Mouse (Mus musculus) stomach, embryonic 14.5 days (tissue): ENCODE results near the gene Pkdrej. TPM values are rescaled to one million over a fixed set of nuclear protein-coding genes. Genes with fewer than 3 reads are reported as not detected.
"Not testable (repeated sequence)": the region's sequence is repeated elsewhere in the genome, so short reads cannot be mapped to it uniquely, and the experiment has no call there.

ENCODE experiments used
- ATAC-seq: fragments of 200-750 bp; cut with Nextera tagmentation; 2 replicates; pipeline ENCODE4 v1.8.0; 2017; ENCODE audit warnings: low read depth, moderate TSS enrichment; ENCODE audit not compliant: insufficient number of reproducible peaks, insufficient read depth, low FRiP score
- H3K27ac ChIP-seq: fragments of 300-500 bp; sonication (generic); 2 replicates; pipeline ENCODE4 v1.5.1; 2014; ENCODE audit warnings: mild to moderate bottlenecking, low read length, moderate library complexity, mixed read lengths
- H3K27me3 ChIP-seq: fragments of 300-500 bp; sonication (generic); 2 replicates; pipeline ENCODE4 v1.6.1; 2014; ENCODE audit warnings: low read length, control low read depth, mixed read lengths; ENCODE audit not compliant: control insufficient read depth, insufficient read depth
- H3K36me3 ChIP-seq: fragments of 300-500 bp; sonication (generic); 2 replicates; pipeline ENCODE4 v1.6.1; 2014; ENCODE audit warnings: mild to moderate bottlenecking, control low read depth, low read length, moderate library complexity, mixed read lengths; ENCODE audit not compliant: control insufficient read depth, insufficient read depth
- H3K4me1 ChIP-seq: fragments of 300-500 bp; sonication (generic); 2 replicates; pipeline ENCODE4 v1.6.1; 2014; ENCODE audit warnings: low read length, control low read depth, mixed read lengths; ENCODE audit not compliant: control insufficient read depth, insufficient read depth
- H3K4me2 ChIP-seq: fragments of 300-500 bp; sonication (generic); replicated peaks from 2 replicates; pipeline ENCODE4 v1.6.1; 2014; ENCODE audit warnings: low read depth, low read length, control low read depth
- H3K4me3 ChIP-seq: fragments of 300-500 bp; sonication (generic); 2 replicates; pipeline ENCODE4 v1.5.1; 2014; ENCODE audit warnings: low read depth, low read length, control low read depth
- H3K9ac ChIP-seq: fragments of 300-500 bp; sonication (generic); replicated peaks from 2 replicates; pipeline ENCODE4 v1.6.1; 2014; ENCODE audit warnings: low read depth, mild to moderate bottlenecking, control low read depth, low read length, moderate library complexity, mixed read lengths
- H3K9me3 ChIP-seq: fragments of 300-500 bp; sonication (generic); 2 replicates; pipeline ENCODE4 v1.6.1; 2016; ENCODE audit warnings: low read depth, low read length, control low read depth; ENCODE audit not compliant: control insufficient read depth
- WGBS: fragments of 180-500 bp; shearing (Covaris S2); extraction: QIAGEN DNeasy Blood & Tissue Kit; methylation state at CpG from one replicate; pipeline ENCODE4 v1.1.7; 2014; 5-methylcytosine and 5-hydroxymethylcytosine counted together
- polyA plus RNA-seq: library from polyadenylated mRNA; unstranded; fragments of >200 nt; fragmentation: Nextera tagmentation; extraction: Ambion mirVana; gene quantifications from 2 replicates; pipeline ENCODE4 v1.2.1, GENCODE M21; 2014

Pkdrej gene
- polyA plus RNA-seq, 1 experiment from 2014 or later, result 0.20 TPM

GRCm38 (mm10) chr15:85786711-85787110 lies 34.8 kb downstream of the Pkdrej start:
- ATAC-seq, result no peak

GRCm38 (mm10) chr15:85784341-85784740 lies 37.2 kb downstream of the Pkdrej start:
- no peak overlapping the region for H3K4me2 ChIP-seq
- no peaks in the 10 kb centered on the region for H3K4me1 ChIP-seq
- no peak overlapping the region for H3K4me3 ChIP-seq
- no peaks in the 10 kb centered on the region for H3K36me3 ChIP-seq
- ATAC-seq, result no peak
- H3K27ac ChIP-seq, result no peak overlapping the region
- H3K9ac ChIP-seq, result no peak overlapping the region
- H3K9me3 ChIP-seq, result no peaks in the 10 kb centered on the region
- 95% methylated on average over 3 of the region's 3 CpGs for WGBS
- no peaks in the 10 kb centered on the region for H3K27me3 ChIP-seq

More at GRCm38 (mm10) chr15:85786711-85787110, 34.8 kb downstream of the Pkdrej start:
- Histone ChIP-seq H3K4me2 (no peak overlapping the region), H3K4me1 (no peaks in the 10 kb centered on the region), H3K9ac (no peak overlapping the region), H3K27me3 (no peaks in the 10 kb centered on the region), H3K9me3 (no peaks in the 10 kb centered on the region), H3K27ac (no peak overlapping the region), H3K36me3 (no peaks in the 10 kb centered on the region), H3K4me3 (no peak overlapping the region)
- 74% methylated on average over 5 of the region's 5 CpGs for WGBS

GRCm38 (mm10) chr15:85783146-85783545 lies 38.4 kb downstream of the Pkdrej start:
- Histone ChIP-seq H3K9ac (no peak overlapping the region), H3K4me1 (no peaks in the 10 kb centered on the region), H3K4me2 (no peak overlapping the region), H3K36me3 (no peaks in the 10 kb centered on the region), H3K9me3 (no peaks in the 10 kb centered on the region), H3K27me3 (no peaks in the 10 kb centered on the region), H3K27ac (no peak overlapping the region), H3K4me3 (no peak overlapping the region)
- WGBS, result 92% methylated on average over 4 of the region's 4 CpGs
- ATAC-seq, result no peak

- H3K27me3 ChIP-seq, H3K36me3 ChIP-seq, H3K4me1 ChIP-seq, H3K9ac ChIP-seq, H3K4me2 ChIP-seq, H3K9me3 ChIP-seq, H3K27ac ChIP-seq, ATAC-seq, H3K4me3 ChIP-seq: not testable (repeated sequence)
- 85% methylated on average over 6 of the region's 6 CpGs for WGBS
Observed at GRCm38 (mm10) chr15:85778891-85779290, 42.6 kb downstream of the Pkdrej start.

- Histone ChIP-seq H3K4me1 (no peaks in the 10 kb centered on the region), H3K4me2 (no peak overlapping the region), H3K36me3 (no peaks in the 10 kb centered on the region), H3K27ac (no peak overlapping the region), H3K9me3 (no peaks in the 10 kb centered on the region), H3K27me3 (no peaks in the 10 kb centered on the region), H3K4me3 (no peak overlapping the region), H3K9ac (no peak overlapping the region)
- ATAC-seq, result no peak
- WGBS, result 84% methylated on average over 5 of the region's 5 CpGs
Observed at GRCm38 (mm10) chr15:85776771-85777170, 44.8 kb downstream of the Pkdrej start.

- no peak for ATAC-seq
- no peaks in the 10 kb centered on the region for H3K9me3 ChIP-seq
- WGBS, result 69% methylated on average over 2 of the region's 2 CpGs
Observed at GRCm38 (mm10) chr15:85776241-85776640, 45.3 kb downstream of the Pkdrej start.

GRCm38 (mm10) chr15:85775001-85775400 lies 46.5 kb downstream of the Pkdrej start:
- no peaks in the 10 kb centered on the region for H3K4me1 ChIP-seq
- no peaks in the 10 kb centered on the region for H3K27me3 ChIP-seq
- H3K9me3 ChIP-seq, result no peaks in the 10 kb centered on the region
- H3K36me3 ChIP-seq, result no peaks in the 10 kb centered on the region
- no peak overlapping the region for H3K9ac ChIP-seq
- H3K27ac ChIP-seq, result no peak overlapping the region
- 84% methylated on average over 7 of the region's 7 CpGs for WGBS
- no peak for ATAC-seq
- no peak overlapping the region for H3K4me2 ChIP-seq
- no peak overlapping the region for H3K4me3 ChIP-seq

More at GRCm38 (mm10) chr15:85776241-85776640, 45.3 kb downstream of the Pkdrej start:
- Histone ChIP-seq H3K9ac (no peak overlapping the region), H3K36me3 (no peaks in the 10 kb centered on the region), H3K4me1 (no peaks in the 10 kb centered on the region), H3K27ac (no peak overlapping the region), H3K4me3 (no peak overlapping the region), H3K4me2 (no peak overlapping the region), H3K27me3 (no peaks in the 10 kb centered on the region)

GRCm38 (mm10) chr15:85774419-85774818 lies 47.1 kb downstream of the Pkdrej start:
- WGBS, result 85% methylated on average over 9 of the region's 9 CpGs
- no peaks in the 10 kb centered on the region for H3K4me1 ChIP-seq

GRCm38 (mm10) chr15:85772146-85772740 lies 49.3 kb downstream of the Pkdrej start:
- no peak for ATAC-seq
- 72% methylated on average over 11 of the region's 11 CpGs for WGBS
- Histone ChIP-seq H3K27ac (no peak overlapping the region), H3K4me2 (no peak overlapping the region), H3K36me3 (no peaks in the 10 kb centered on the region), H3K9me3 (no peaks in the 10 kb centered on the region), H3K4me3 (no peak overlapping the region), H3K27me3 (no peaks in the 10 kb centered on the region), H3K9ac (no peak overlapping the region), H3K4me1 (no peaks in the 10 kb centered on the region)

More at GRCm38 (mm10) chr15:85774419-85774818, 47.1 kb downstream of the Pkdrej start:
- H3K4me2 ChIP-seq, result no peak overlapping the region
- no peak overlapping the region for H3K4me3 ChIP-seq
- no peak overlapping the region for H3K9ac ChIP-seq
- no peaks in the 10 kb centered on the region for H3K36me3 ChIP-seq
- no peaks in the 10 kb centered on the region for H3K9me3 ChIP-seq
- no peak overlapping the region for H3K27ac ChIP-seq
- ATAC-seq, result no peak
- H3K27me3 ChIP-seq, result no peaks in the 10 kb centered on the region
